Mouse (Mus musculus): ENCODE results near the gene Htr1f.

- TF ChIP-seq POLR2A (IDR thresholded peaks at IDR 0.05; ENCODE audit: extremely low read depth, insufficient read depth, low read length) (no peak), CTCF (IDR thresholded peaks at IDR 0.05; ENCODE audit: low read depth, low read length) (no peak)
Observed at GRCm38 (mm10) chr16:65129391-65129790, 23.7 kb upstream of the Htr1f start.
